Mouse (Mus musculus) B cell, adult (primary cell): ENCODE measurements around the gene Npb. TPM values are rescaled to one million over a fixed set of nuclear protein-coding genes. Genes with fewer than 3 reads are reported as not detected.

ENCODE experiments used
- total RNA-seq: library from RNA; stranded (reverse); gene quantifications from 4 replicates; pipeline ENCODE4 v1.2.4, GENCODE M21; 2023; ENCODE audit not compliant: inconsistent age

Gene Npb
- 1.1 to 3.0 TPM in 2 of 4 replicates, not detected in the others for total RNA-seq

DNA sequence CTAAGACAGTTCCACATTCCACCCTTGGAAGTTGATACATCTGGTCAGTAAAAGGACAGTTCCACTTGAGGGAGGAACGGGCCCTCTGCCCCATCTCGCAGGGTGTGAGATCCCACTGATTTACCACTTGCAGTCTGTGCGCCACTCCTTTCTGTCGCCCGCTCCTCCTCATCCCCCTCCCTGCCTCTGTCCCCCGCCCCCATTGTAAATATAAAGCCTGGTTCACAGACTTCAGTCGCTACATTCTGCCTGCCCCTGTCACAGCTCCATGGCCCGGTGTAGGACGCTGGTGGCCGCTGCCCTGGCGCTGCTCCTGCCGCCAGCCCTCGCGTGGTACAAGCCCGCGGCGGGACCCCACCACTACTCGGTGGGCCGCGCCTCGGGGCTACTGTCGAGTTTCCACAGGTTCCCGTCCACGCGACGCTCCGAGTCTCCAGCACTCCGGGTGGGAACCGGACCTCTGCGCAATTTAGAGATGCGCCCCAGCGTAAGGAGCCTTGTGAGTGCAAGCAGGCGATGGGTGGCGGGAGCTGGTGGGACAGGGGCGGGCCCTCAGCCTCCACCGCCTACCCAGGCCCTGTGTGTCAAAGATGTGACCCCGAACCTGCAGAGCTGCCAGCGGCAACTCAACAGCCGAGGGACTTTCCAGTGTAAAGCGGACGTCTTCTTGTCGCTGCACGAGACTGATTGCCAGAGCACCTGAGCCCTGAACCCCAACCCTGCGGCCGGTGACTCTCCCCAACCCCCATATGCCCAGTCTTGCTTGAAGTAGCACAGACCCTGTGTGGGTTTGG is at the start of gene Npb:
Npb (plus strand) TSS at position 237 of the 794 bp plus-strand sequence.

GRCm38 (mm10) chr11:120572752-120573584 is 35.3 kb upstream of the Npb start, which contains the start of gene P4hb:
TSS of gene P4hb (minus strand) at chr11:120573253.

DNA sequence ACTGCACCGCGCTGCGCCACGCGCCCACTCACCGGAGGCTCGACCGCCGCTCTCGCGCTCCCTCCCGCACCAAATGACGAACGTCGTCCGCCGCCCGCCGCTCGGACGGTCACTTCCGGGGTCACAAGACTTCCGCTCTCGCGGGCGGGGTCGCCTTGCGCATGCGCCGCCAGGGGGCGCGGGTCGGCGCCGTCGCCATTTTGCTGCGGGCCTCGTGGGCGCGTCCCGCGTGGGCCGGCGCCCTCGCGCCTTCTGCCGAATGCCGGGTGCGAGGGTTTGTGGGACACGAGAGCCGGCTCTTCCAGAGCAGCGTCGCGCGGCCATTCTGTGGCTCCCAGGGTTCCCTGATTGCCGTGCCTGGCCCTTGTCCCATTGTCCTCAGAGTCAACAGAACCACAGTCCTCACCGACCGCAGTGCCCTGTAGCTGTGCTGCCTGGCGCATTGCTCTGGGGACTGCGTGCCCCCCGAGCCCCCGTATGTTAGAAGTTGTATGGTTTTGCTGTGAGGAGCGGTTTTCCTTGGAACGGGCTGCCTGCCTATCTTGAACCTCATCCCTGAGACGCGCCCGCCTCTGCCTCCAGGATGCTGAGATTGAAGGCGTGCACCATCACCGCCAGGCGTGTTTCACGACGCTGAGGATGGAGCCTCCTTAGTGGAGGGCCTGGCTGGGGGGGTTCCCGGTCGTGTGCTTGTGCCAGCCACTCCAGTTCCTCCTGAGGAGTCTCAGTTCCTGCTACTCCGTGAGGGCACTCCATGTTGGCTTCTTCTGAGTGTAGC is 26.6 kb upstream of the Npb start, which contains the start of gene Arhgdia:
Arhgdia (minus strand) TSS at position 135 of the 778 bp plus-strand sequence.

GRCm38 (mm10) chr11:120598283-120598989 is 9.8 kb upstream of the Npb start, which contains the start of the genes Alyref and Anapc11:
TSS of gene Alyref (minus strand) at chr11:120598365.
TSS of gene Anapc11 (plus strand) at chr11:120598421.

GRCm38 (mm10) chr11:120617519-120618112 is 9.3 kb downstream of the Npb start, which contains the start of gene Pcyt2:
TSS of gene Pcyt2 (minus strand) at chr11:120617936.

GRCm38 (mm10) chr11:120625152-120625775 is 17.0 kb downstream of the Npb start, which contains the start of gene Sirt7:
TSS of gene Sirt7 (minus strand) at chr11:120625240.

DNA sequence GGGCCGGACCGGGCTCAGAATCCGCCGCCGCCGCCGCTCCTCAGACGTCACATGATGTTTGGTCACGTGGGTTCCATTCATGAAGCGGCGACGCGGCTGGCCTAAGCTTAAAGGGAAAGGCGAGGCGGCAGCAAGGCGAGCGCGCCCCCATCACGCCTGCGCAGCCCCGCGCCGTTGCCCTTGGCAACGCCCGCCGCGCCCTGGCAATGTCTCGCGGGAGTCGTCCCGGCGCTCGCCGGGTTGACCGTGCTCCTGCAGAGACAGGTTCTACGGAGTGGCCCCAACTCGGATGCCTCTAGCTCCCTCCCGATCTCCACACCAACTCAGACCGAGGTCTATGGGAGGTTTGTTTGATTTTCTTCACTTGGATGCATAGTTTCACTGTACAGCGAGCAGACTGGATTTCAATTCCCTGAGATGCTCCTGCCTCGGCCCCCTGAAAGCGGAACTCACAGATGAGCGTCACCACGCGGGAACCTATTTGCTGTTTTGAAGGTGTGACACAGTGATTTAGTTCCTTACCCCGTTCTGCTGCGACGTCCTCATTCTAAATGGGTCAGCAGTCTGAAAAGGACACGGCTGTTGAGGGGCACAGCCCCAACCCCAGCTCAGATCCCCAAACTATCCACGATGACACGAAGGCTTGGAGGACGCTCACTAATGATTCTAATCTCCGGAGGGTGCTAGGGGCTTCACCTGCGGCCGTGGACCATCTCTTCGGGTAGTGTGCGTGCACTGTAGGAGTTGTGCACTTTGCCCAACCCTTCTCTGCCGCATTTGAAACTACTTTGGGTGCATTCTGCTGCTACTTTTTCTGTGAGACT is 25.5 kb downstream of the Npb start, which contains the start of gene Mafg:
Mafg (minus strand) TSS at position 81 of the 824 bp plus-strand sequence.

DNA sequence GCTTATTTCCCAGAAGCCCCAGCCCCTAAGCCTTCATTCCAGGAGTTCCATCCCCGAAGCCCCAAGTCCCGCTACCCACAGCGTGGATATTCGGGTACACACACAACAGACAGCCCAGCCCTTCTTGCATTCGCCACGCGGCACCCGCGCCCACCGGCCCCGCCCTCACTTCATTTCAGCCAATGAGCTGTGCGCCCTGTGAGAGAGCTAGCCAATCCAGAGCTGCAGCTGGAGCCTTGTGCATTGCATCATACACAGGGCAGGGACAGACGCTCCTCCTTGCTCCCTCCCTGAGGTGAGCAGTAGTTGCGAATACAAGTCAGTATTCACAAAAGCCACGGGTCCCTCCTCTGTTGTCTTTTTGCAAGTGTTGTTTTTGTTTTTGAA is 35.3 kb downstream of the Npb start, which contains the start of gene Pycr1:
Pycr1 (minus strand) TSS at position 169 of the 387 bp plus-strand sequence.

DNA sequence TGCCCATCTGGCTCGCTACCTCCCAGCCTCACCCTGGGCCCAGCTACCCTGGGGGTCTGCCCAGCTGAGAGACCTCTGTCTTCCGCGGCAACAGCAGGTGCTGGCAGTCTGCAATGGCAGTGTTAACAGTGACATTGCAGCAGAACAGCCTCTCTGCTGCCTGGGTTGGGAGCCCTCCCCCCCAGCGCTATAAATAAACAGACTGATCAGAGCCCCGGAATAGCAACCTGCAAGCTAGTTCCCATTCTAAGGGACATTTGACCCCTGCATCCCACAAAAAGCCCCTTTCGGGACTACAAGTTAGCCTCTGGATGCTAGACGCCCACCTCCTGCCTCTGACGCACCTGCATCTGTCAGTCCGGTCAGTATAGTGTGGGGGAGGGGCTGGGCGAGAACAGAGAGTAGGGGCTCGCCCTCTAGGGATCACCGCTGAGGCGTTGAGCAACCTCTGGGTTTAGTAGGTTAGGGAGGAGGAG is 39.8 kb downstream of the Npb start, which contains the start of gene Myadml2:
Myadml2 (minus strand) TSS at position 158 of the 476 bp plus-strand sequence.

Other genes starting within 250 kb of the Npb start
- not detected in 4 replicates for gene Fscn2, start 246.9 kb upstream of the Npb start, total RNA-seq
- 18.9 to 24.4 TPM (median 19.5 TPM) in 4 replicates for gene Faap100, start 229.7 kb upstream of the Npb start, total RNA-seq
- gene Nploc4, start 170.8 kb upstream of the Npb start, total RNA-seq, result 60.2 to 72.2 TPM (median 62.6 TPM) in 4 replicates
- gene Tspan10, start 165.8 kb upstream of the Npb start, total RNA-seq, result 19.3 to 55.6 TPM (median 19.3 TPM) in 3 of 4 replicates, not detected in the other
- gene Pde6g, start 155.0 kb upstream of the Npb start, total RNA-seq, result 0.21 to 0.87 TPM in 2 of 4 replicates, not detected in the others
- 3.7 to 11.0 TPM (median 7.5 TPM) in 4 replicates for gene Oxld1, start 150.4 kb upstream of the Npb start, total RNA-seq
- gene Ccdc137, start 150.4 kb upstream of the Npb start, total RNA-seq, result 34.0 to 41.8 TPM (median 36.3 TPM) in 4 replicates
- 10.4 to 13.5 TPM (median 11.1 TPM) in 4 replicates for gene Arl16, start 140.9 kb upstream of the Npb start, total RNA-seq
- 32.3 to 43.2 TPM (median 33.4 TPM) in 4 replicates for gene Mrpl12, start 123.9 kb upstream of the Npb start, total RNA-seq
- 10.5 to 14.5 TPM (median 12.3 TPM) in 4 replicates for gene Slc25a10, start 116.6 kb upstream of the Npb start, total RNA-seq
- not detected in 4 replicates for gene Gcgr, start 77.8 kb upstream of the Npb start, total RNA-seq
- 42.2 to 46.1 TPM (median 43.6 TPM) in 4 replicates for gene Mcrip1, start 58.8 kb upstream of the Npb start, total RNA-seq
- not detected in 4 replicates for gene Ppp1r27, start 57.3 kb upstream of the Npb start, total RNA-seq
- gene P4hb, start 35.2 kb upstream of the Npb start, total RNA-seq, result 141 to 162 TPM (median 155 TPM) in 4 replicates
- gene Arhgdia, start 26.9 kb upstream of the Npb start, total RNA-seq, result 520 to 560 TPM (median 534 TPM) in 4 replicates
- gene Alyref, start 10.1 kb upstream of the Npb start, total RNA-seq, result 127 to 143 TPM (median 137 TPM) in 4 replicates
- 45.7 to 57.2 TPM (median 47.4 TPM) in 4 replicates for gene Anapc11, start 10.1 kb upstream of the Npb start, total RNA-seq
- 96.0 to 113 TPM (median 107 TPM) in 4 replicates for gene Pcyt2, start 9.5 kb downstream of the Npb start, total RNA-seq
- 114 to 130 TPM (median 118 TPM) in 4 replicates for gene Sirt7, start 16.8 kb downstream of the Npb start, total RNA-seq
- 57.2 to 69.2 TPM (median 65.4 TPM) in 4 replicates for gene Mafg, start 25.1 kb downstream of the Npb start, total RNA-seq
- 0.96 to 1.9 TPM (median 1.0 TPM) in 4 replicates for gene Pycr1, start 35.3 kb downstream of the Npb start, total RNA-seq
- 1.3 to 2.2 TPM in 2 of 4 replicates, not detected in the others for gene Myadml2, start 39.7 kb downstream of the Npb start, total RNA-seq
- gene Notum, start 52.7 kb downstream of the Npb start, total RNA-seq, result not detected in 4 replicates
- gene Aspscr1, start 64.5 kb downstream of the Npb start, total RNA-seq, result 93.0 to 111 TPM (median 107 TPM) in 4 replicates
- 31.7 to 39.4 TPM (median 35.3 TPM) in 4 replicates for gene Cenpx, start 105.3 kb downstream of the Npb start, total RNA-seq
- gene Lrrc45, start 105.4 kb downstream of the Npb start, total RNA-seq, result 36.5 to 42.3 TPM (median 40.7 TPM) in 4 replicates
- gene Rac3, start 113.0 kb downstream of the Npb start, total RNA-seq, result 0.48 to 2.2 TPM (median 1.6 TPM) in 3 of 4 replicates, not detected in the other
- 15.2 to 20.4 TPM (median 17.6 TPM) in 4 replicates for gene Dcxr, start 118.8 kb downstream of the Npb start, total RNA-seq
- gene Cbr2, start 123.6 kb downstream of the Npb start, total RNA-seq, result not detected in 4 replicates
- 35.2 to 44.7 TPM (median 42.3 TPM) in 4 replicates for gene Hmga1b, start 154.3 kb downstream of the Npb start, total RNA-seq
- 11.6 to 15.4 TPM (median 14.0 TPM) in 4 replicates for gene Rfng, start 175.7 kb downstream of the Npb start, total RNA-seq
- 71.7 to 83.8 TPM (median 79.2 TPM) in 4 replicates for gene Gps1, start 175.8 kb downstream of the Npb start, total RNA-seq
- 55.9 to 72.0 TPM (median 62.7 TPM) in 4 replicates for gene Dus1l, start 187.9 kb downstream of the Npb start, total RNA-seq
- 104 to 118 TPM (median 109 TPM) in 4 replicates for gene Fasn, start 216.1 kb downstream of the Npb start, total RNA-seq